Mouse (Mus musculus) liver, adult (tissue): ENCODE results near the gene Map3k9.

ENCODE experiments used
- GATA4 ChIP-seq: IDR thresholded peaks from 2 replicates; pipeline ENCODE4 v1.6.1; 2014; ENCODE audit warnings: mild to moderate bottlenecking, low read length; ENCODE audit not compliant: insufficient replicate concordance

Map3k9 gene

DNA sequence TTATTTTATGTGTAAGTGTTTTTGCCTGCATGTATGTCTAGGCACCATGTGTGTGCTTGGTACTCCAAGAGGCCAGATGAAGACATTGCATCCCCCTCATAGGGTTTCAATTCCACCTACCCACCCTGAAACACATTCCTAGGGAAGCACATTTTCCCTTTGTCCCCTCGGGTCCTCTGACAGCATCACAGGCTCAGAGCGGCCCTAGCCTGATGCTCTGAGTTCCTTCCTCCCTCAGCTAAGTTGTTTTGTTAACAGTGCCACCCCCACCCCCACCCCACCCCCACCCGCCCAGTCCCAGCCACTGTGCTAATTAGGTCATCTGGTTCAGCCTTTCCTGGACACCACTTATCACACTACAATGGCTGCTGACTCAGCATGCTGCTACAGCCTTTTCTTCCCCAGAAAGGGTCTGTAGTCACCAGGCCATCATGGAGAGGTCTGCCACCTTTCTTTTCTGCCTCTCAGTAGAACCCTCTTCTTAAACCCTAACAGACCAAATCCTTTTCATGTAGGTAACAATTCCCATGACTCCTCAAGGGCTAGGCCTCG is 91.4 kb downstream of the Map3k9 start:
- no peak for TF ChIP-seq GATA4

DNA sequence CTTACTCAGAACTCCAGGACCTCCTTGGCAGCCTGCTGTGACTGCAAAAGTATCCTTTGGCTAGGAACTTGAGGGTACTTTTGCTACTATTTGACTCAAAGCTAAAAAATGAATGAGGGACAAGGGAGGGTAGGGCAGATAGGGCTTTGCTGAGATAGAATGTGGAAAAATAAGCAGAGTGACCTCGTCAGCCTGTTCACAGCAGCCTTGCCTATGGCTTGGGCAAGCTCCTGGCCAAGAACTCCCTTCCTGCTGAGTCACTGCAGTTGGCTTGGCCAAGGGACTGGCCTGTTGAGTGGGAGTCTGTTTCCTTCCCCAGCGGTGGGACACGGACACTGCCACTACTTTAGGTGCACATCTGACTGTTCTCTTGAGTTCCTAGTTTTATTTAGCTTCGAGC is 92.4 kb downstream of the Map3k9 start:
- no peak for TF ChIP-seq GATA4

DNA sequence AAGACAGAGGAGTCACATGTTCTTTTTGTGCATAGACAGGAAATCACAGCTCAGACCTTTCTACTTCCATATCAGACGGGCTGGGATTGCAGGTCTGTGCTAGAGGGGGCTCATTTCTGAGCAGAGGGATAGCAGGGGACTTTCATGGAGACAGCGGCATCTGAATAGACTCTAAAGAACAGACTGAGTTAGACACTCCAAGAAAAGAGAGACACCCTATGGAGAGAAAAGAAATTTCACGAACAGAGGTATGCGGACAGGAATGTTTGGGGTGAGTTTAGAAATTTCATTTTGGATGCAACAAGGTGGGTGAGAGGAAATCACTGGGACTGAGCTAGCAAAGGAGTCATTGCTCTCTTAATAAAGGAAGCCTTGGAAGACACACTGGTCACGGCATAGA is 93.1 kb downstream of the Map3k9 start:
- no peak for TF ChIP-seq GATA4

DNA sequence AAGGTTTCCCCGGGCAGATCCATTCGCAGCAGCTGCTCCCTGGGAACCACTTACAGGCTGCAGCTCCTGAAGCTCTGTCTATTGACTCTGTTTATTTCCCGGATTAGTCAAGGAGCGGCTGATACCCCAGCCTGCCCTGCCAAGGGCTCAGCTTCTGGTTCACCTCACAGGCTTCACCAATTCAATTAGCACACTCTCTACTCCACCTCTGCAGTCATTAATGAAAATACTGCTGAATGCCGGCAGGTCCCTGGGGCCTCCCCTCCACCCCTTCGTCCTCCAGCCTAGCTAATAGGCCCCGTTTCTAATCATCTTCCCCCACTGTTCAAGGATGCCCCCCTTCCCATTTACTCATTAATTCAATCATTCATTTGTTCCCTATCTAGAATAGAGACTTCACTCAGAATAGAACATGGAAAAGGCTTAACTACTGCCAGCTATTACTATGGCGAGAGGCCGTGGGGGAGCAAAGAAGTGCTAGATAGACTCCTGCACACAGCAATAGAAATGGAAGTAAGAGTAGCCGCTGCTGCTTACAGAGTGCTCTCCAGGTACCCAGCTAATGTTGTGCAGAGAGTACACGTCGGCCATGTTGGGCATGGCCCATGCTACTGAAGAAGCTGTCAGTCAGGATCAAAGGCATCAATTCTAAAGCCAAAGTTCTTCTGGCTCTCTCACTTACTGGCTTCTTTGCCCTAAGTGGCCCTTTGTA is 94.4 kb downstream of the Map3k9 start:
- no peak for TF ChIP-seq GATA4

- TF ChIP-seq GATA4, result no peak
Observed at GRCm38 (mm10) chr12:81685981-81686380, 95.0 kb downstream of the Map3k9 start.

DNA sequence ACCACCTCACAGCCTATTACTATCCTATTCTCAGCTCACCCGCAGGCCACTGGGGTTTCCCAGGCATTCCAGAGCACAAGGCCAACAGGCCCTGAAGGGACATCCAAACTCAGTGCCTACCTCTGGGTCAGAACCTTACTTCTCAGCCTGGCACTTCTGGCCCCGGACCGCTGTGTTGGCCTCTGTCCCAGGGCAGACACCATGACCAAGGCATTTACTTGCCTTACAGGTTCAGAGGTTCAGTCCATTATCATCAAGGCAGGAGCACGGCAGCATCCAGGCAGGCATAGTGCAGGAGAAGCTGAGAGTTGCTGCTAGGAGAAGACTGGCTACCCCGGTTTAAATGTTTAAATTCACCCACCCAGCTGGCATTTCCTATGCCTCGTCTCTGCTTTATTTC is 96.9 kb downstream of the Map3k9 start:
- no peak for TF ChIP-seq GATA4

DNA sequence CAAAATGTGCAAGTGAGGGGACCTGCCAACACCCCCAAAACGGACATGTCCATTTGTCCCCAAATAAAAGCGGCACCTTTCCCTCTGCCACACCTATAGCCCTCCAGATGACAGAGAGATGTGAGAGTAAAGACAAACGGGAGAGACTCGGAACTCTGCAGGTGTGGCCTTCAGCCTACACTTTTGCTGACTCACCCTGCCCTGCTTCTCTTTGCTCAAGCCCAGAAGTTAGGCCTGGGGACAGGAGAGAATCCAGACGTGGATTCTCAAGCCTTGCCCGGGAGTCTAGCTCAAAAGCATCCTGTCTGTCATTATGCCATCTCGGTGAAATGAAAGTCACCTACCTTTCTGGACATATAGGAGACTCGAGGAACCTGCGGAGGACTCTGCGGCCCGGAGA is 97.6 kb downstream of the Map3k9 start:
- TF ChIP-seq GATA4, result no peak

DNA sequence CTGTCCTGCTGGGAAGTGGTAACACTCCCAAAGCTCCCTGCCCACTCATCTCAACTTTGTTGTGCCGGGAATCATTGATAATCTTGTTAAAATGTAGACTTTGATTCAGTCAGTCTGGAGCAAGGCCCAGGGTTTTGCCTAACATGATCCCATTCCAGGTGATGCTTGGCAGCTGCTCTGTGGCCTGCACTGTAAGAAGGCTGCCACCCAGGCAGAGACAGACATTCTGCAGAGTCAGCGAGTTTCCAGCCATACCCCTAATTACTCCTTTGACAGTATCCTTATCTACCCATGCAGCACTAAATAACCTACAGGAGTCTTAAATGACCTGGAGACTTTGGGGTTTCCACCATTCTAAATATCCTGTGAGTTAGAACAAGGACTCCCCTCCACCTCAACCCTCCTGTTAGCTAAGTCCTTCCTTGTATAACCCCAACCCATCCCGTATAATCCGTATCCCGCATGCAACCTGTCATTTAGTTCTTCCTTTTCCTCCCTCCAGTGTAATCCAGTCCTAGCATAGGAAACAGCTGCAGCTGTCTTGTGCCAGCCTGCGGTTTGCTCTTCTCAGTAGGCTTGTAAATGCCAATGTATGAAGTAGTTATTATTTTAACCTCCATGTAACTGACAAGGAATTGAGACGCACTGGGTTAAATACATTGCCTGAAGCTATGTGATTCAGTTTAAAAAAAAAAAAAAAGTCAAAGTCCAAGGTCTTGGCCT is 101.0 kb downstream of the Map3k9 start:
- TF ChIP-seq GATA4, result no peak

DNA sequence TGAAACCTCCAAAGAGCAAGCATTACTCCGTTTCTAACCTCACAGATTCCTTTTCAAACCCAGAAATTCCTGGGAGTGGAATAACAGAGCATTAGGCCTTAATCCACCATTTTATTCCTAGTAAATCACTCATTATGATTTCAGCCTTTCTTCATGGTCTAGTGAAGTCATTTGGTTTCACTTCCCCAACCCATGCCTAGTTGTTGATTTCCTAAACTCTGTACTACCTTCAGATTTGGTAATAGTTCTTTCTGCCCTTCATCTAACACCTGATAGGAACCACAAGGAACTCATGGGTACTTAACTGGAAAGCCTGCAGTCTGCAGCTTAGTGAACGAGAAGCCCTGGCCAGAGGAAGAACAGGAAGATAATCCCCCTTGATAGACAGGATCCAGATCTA is 105.4 kb downstream of the Map3k9 start:
- no peak for TF ChIP-seq GATA4
